Mouse (Mus musculus) thymus, adult 18-20 months (tissue): ENCODE data around the gene Arl4c.

Experiments
- DNase-seq, 2 experiments: peaks; one replicate each; pipeline ENCODE4 v3.0.0; 2022; ENCODE audit warnings: mixed read lengths in 2 of 2

The Arl4c gene

GRCm38 (mm10) chr1:88701870-88702661 is at the start of gene Arl4c:
Gene Arl4c, minus strand, starts transcription at chr1:88702221.
- DNase-seq, result peak; percentile 77 to 80

DNA sequence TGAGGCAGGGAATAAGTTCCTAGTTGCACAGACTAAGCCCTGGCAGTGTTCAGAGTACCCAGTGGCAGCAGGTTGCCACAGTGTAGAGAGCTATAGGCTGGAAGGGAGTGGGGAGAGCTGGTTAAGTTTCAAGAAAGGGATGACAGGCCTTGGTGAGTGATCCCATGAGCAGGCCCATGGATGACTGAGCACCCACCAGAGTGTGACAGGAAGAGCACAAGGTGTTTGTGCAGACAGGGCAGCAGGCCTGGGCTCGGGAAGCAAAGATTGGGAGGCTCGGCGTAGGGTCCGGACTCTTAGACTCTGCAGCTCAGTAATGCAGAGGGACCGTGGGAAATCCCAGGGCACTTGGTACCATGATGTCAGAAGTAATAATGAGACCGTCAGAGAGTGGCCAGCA is 49.3 kb upstream of the Arl4c start:
- DNase-seq, result no peak

DNA sequence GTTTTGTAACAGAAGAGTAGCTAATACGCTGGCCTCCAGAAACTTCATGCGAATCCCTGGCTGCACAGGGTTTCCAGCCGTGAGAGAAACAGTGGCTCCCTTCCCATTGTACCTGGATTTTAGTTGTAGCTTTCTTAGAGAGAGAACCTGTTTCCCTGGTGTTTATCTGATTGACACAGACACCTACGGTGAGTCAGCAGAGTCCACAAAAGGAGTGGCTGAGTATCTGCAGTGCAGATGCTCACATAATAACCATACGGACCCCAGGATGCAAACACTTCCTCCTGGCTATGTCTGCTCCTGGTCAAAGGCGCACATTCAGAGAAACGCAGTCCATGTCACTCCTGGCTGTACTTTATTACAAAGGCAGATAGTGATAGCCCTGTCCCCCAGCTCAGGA is 48.6 kb upstream of the Arl4c start:
- DNase-seq, result no peak

DNA sequence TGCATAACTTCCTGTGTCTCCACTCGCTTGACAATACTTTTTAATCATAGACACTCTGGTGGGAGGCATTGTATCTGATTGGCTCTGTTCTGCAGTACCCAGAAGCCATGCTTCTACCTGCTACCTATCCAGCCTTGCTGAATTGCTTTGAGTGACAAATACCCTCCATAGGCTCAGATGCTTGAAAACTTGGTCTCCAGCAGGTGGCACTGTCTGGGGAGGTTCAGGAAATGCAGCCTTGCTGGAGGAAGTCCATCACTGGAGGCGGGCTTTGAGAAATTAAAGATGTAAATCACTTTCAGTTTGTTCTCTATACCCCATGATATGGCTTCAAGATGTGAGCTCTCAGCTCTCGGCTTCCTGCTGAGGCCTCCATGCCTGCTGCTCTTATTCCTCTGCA is 48.1 kb upstream of the Arl4c start:
- DNase-seq, result no peak

DNA sequence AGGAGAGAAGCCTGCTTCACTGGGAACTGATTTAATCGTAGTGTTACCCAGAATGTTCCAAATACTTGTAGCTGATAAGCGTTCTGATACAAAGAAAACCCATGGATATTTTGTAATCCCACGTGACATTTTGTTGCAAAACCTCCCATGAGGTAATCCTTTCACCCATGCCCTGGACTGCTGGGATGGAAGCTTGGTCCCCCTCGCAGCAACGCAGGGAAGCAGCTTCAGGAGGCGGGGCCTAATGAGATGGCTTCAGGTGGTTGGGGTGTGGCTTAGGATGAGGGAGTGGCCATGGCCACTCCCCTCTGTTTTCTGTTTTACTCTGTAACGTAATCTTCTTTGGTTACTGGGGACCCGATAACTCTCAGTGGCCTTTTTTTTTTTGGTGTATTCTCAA is 47.1 kb upstream of the Arl4c start:
- DNase-seq, result no peak

- DNase-seq, result peak; percentile 32 to 53
Observed at GRCm38 (mm10) chr1:88745256-88745655, 43.2 kb upstream of the Arl4c start.

DNA sequence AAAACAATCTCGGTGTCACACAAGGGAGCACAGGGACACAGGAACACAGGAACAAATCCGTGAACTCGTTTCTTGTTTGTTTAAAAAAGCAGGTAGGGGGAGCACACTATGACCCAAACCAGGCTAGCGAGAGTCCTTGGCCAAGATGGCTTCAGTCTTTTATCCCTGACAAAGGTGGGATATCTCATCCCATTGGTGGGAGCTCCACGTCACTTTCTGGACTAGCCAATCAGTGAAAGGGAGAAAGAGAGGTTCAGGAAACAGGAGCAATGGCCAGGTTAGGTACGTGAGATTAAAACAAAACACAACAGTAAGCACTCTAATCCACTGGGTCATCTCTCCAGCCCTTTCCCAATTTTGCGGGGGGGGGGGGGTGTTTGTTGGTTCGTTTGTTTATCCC is 42.2 kb upstream of the Arl4c start:
- no peak for DNase-seq

DNA sequence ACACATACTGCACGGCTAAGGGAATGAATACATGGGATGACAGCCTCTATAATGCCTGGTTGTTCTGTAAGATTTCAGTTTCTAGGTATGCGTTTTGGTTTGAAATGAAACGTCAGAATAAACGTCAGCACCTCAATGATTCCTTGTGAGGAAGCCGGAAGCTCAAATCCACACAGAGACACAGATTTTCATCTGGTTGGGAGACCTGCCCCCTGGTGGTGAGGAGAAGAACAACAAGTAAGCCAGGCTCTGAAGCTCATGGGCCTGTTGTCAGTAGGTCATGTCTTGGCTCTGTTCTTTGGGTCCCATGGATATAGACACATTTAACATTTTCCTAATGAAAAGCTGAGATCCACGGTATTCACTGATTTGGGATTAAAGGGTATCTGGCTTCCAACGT is 40.4 kb upstream of the Arl4c start:
- DNase-seq, result no peak

DNA sequence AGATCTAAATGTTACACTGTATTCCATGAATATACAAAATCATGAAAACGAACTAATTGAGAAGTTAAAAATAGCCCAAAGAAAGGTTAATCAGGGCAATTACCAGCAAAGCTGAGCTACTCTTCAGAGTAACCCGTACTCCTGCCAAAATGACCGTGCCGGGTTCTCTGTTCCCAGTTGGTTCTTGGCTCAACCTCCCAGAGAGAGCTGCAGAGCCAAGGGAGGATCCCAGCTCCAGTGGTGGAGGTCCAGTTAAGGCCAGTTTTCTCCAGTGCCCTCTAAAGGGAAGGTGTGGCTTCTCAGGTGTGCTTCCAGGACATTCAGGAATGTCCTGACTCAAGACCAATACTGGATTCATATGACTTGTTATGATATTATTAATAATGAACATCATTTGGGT is 37.5 kb upstream of the Arl4c start:
- no peak for DNase-seq

DNA sequence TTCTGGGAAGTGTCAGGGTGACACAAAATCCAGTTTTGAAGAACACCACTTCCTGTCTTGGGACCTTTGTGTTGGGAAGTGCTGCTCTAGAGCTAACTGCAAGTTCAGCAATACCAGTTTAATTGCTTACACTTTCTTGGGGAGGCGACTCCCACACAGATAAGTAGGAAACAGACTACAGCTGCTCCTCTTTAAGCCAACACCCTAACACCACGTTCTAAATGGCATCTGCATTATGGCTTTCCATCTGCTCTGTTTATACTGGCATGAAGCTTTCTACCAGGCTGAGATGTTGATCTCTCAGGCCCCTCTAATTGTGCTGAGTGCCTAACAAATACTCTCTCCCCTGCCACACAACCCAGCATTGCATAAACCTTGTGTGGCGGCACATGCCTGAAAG is 36.9 kb upstream of the Arl4c start:
- DNase-seq, result no peak

GRCm38 (mm10) chr1:88729496-88729895 is 27.5 kb upstream of the Arl4c start:
- no peak for DNase-seq

GRCm38 (mm10) chr1:88727369-88727768 is 25.3 kb upstream of the Arl4c start:
- DNase-seq, result no peak

GRCm38 (mm10) chr1:88725716-88726115 is 23.7 kb upstream of the Arl4c start:
- DNase-seq, result no peak

GRCm38 (mm10) chr1:88720626-88721229 is 18.7 kb upstream of the Arl4c start:
- DNase-seq, result no peak

- no peak for DNase-seq
Observed at GRCm38 (mm10) chr1:88718563-88718962, 16.5 kb upstream of the Arl4c start.

DNA sequence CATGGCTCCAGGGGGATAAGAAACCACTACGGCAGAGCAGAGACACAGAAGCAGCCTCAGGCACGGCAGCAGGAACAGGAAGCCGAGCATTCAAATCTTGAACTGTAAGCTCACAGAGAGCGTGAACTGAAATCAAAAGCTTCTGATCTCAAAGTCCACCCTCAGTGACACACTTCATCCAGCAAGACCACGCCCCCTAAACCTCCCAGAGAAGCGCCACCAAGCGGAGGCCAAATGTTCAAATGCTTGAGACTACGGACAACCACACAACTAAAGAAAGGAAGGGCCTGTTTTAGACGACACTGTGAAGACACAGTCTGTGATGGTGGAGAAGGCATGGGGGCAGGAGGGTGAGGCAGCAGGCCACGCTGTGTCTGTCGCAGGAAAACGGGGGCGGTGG is 15.7 kb upstream of the Arl4c start:
- no peak for DNase-seq

- DNase-seq, result no peak
Observed at GRCm38 (mm10) chr1:88712011-88712410, 10.0 kb upstream of the Arl4c start.

DNA sequence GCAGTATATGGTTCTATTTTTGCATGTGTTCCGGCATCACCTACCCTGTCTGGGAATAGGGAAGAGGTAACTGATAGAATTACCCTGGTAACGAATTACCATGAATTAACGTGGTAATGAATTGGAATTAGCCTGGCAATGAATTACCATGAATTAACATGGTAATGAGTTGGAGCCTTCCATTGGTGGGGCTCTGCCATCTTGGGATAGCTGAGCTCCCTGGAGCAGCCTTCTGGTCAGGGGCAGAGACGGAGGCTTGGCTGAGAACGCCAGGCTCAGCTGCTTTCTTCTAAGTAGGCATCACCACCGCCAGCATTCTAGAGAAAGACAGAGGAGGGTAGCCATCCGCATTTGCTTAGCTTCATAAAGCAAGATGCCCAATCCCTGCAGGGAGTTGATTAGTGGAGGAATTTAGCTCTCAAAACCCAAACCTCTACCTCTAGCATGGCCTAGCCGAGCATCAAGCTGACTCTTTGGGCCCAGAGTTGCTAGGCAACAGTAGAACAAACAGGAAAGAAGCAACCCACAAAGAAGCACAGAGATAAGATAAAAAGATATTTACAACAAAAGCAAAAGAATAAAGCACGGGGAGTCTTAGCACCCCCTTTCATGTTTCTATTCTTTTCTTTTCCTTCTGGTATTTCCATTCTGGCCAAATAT is 6.8 kb upstream of the Arl4c start:
- DNase-seq, result peak in 1 of 2 experiments; percentile 47

GRCm38 (mm10) chr1:88708191-88708590 is 6.2 kb upstream of the Arl4c start:
- no peak for DNase-seq

DNA sequence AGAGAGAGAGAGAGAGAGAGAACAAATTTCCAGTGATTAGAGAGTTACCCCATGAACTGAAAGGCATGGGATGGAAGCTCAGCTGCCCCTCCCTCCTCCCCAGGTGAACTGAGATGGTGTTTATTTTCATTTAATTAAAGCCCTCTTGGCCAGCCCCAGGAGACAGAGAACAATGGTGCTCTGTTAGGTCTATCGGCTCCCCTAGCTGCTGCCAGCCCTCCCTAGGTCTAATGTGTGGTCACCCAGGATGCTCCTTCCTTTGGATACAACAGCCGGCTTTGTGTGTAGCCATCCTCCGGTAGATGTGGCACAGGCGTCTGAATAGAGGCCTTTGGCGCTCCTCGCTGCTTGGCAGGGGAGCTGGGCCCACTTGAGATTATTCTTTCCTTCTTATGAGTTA is 5.5 kb upstream of the Arl4c start:
- DNase-seq, result no peak

DNA sequence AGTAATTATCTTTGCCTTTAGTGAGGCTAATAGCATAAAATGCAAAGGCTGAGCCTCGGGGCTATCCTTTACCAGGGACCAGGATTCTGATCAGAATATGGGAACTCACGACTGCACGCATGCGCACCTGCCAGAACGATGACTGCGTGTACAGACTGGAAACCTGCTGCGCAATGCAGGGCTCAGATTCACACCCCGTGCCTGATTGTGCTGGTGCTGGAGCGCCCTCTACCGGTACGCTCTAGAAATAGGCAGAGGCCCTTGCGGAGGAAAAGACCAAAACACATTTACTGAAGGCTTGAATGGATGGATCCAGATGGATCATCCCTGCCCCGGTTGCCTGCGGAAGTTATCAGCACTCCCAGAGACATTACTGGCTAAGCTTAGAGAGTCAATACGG is 3.8 kb upstream of the Arl4c start:
- peak; percentile 80 to 85 for DNase-seq

DNA sequence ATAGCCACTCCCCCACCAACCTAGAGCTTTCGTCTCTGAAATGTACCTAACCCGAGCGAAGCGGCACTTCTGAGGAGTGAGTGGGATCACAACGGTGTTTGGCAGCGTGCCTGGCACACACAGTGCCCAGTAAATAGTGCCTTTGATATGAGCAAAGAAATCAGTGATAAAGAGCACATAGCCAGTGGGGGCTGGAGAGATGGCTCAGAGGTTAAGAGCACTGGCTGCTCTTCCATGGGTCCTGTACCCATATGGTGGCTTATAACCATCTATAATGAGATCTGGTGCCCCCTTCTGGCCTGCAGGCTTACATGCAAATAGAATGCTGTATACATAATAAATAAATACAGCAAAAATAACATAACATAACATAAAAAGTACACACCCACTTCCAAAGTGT is 3.0 kb upstream of the Arl4c start:
- DNase-seq, result peak; percentile 25 to 56

- peak; percentile 49 to 58 for DNase-seq
Observed at GRCm38 (mm10) chr1:88700961-88701861, 810 bp downstream of the Arl4c start.
